Mouse (Mus musculus) myocyte (in vitro differentiated cells): ENCODE results near the gene Rapgef2. TPM values are rescaled to one million over a fixed set of nuclear protein-coding genes. Genes with fewer than 3 reads are reported as not detected.

Source experiments
- H3K27me3 ChIP-seq: one replicate; pipeline ENCODE4 v1.6.1; 2011; ENCODE audit not compliant: control insufficient read depth, insufficient read depth, insufficient read length
- H3K36me3 ChIP-seq: one replicate; pipeline ENCODE4 v1.6.1; 2011; ENCODE audit not compliant: control insufficient read depth, insufficient read depth
- H3K4me2 ChIP-seq: one replicate; pipeline ENCODE4 v1.6.1; 2011; ENCODE audit warnings: low read depth, control low read depth
- H3K4me3 ChIP-seq: one replicate; pipeline ENCODE4 v1.5.1; 2011; ENCODE audit warnings: mild to moderate bottlenecking, control low read depth, moderate library complexity
- H3K79me2 ChIP-seq: one replicate; pipeline ENCODE4 v1.6.1; 2011; ENCODE audit not compliant: control insufficient read depth, insufficient read depth
- H3ac ChIP-seq: one replicate; pipeline ENCODE4 v1.6.1; 2011; ENCODE audit not compliant: control insufficient read depth, insufficient read length
- CEBPB ChIP-seq: IDR thresholded peaks from 2 replicates; pipeline ENCODE4 v1.6.1; 2011; ENCODE audit warnings: mild to moderate bottlenecking, moderate library complexity; ENCODE audit not compliant: poor library complexity, insufficient read depth, severe bottlenecking
- E2F4 ChIP-seq: IDR thresholded peaks from one replicate; pipeline ENCODE4 v1.6.1; 2011; ENCODE audit warnings: mild to moderate bottlenecking, control low read depth, moderate library complexity; ENCODE audit not compliant: insufficient read depth
- MAX ChIP-seq: IDR thresholded peaks from one replicate; pipeline ENCODE4 v1.6.1; 2011; ENCODE audit warnings: low read depth, mild to moderate bottlenecking, control low read depth
- MYOD1 ChIP-seq, 3 experiments: IDR thresholded peaks; one replicate each; pipeline ENCODE4 v1.6.1; 2011; ENCODE audit warnings: control low read depth in 2 of 3, low read depth in 2 of 3, mild to moderate bottlenecking in 2 of 3, moderate library complexity in 1 of 3; ENCODE audit not compliant: insufficient read length in 2 of 3, control insufficient read depth in 1 of 3
- MYOG ChIP-seq, 3 experiments: IDR thresholded peaks; one replicate each; pipeline ENCODE4 v1.6.1; 2011; ENCODE audit warnings: control low read depth in 2 of 3, low read depth in 2 of 3, mild to moderate bottlenecking in 2 of 3; ENCODE audit not compliant: insufficient read length in 2 of 3, control insufficient read depth in 1 of 3, insufficient read depth in 1 of 3
- POLR2A ChIP-seq: IDR thresholded peaks from one replicate; pipeline ENCODE4 v1.6.1; 2011; ENCODE audit warnings: low read depth, mild to moderate bottlenecking, control low read depth, moderate library complexity; ENCODE audit not compliant: insufficient read length
- POLR2AphosphoS2 ChIP-seq: IDR thresholded peaks from one replicate; pipeline ENCODE4 v1.6.1; 2011; ENCODE audit warnings: low read depth, control low read depth; ENCODE audit not compliant: insufficient read length
- REST ChIP-seq: IDR thresholded peaks from one replicate; pipeline ENCODE4 v1.6.1; 2011; ENCODE audit warnings: mild to moderate bottlenecking, control low read depth, moderate library complexity; ENCODE audit not compliant: insufficient read depth, insufficient read length
- SRF ChIP-seq: IDR thresholded peaks from one replicate; pipeline ENCODE4 v1.6.1; 2011; ENCODE audit warnings: low read depth; ENCODE audit not compliant: control insufficient read depth, insufficient read length
- TCF12 ChIP-seq: IDR thresholded peaks from one replicate; pipeline ENCODE4 v1.6.1; 2011; ENCODE audit warnings: mild to moderate bottlenecking, control low read depth; ENCODE audit not compliant: poor library complexity, insufficient read depth, severe bottlenecking
- TCF3 ChIP-seq: IDR thresholded peaks from one replicate; pipeline ENCODE4 v1.6.1; 2011; ENCODE audit warnings: low read depth, control low read depth; ENCODE audit not compliant: insufficient read length
- USF1 ChIP-seq: IDR thresholded peaks from one replicate; pipeline ENCODE4 v1.6.1; 2011; ENCODE audit warnings: low read depth, mild to moderate bottlenecking, control low read depth, moderate library complexity
- polyA plus RNA-seq: library from polyadenylated mRNA; unstranded; fragments of >200 nt; fragmentation: generic; extraction: Trizol; gene quantifications from one replicate; pipeline ENCODE4 v1.2.1, GENCODE M21; 2012; ENCODE audit warnings: missing spikeins

Gene Rapgef2
- polyA plus RNA-seq, 1 experiment: 5.8 TPM

DNA sequence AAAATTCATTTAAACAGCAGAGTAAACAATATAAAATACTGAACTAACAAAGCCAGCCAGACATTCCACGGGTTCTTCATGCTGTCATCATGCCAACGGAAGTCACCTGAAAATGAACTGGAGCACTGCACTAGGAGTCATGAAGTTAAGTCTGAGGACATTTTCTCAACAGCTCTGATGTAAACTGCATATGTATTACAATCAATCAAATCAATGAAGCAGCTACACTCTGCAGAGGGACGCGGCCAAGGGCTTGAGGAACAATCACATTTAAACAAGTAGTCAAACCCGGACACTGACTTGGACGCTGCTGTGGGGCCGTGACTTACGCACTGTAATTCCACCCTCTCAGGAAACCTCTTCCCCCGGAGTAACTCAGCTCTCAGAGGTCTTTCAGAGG lies 82.1 kb downstream of the Rapgef2 start:
- H3K36me3 ChIP-seq: no peaks in the 10 kb centered on the region
- no peak overlapping the region for H3ac ChIP-seq
- H3K4me2 ChIP-seq: no peak overlapping the region
- no peak for TF ChIP-seq SRF
- no peak for TF ChIP-seq TCF3
- no peak for TF ChIP-seq POLR2AphosphoS2
- TF ChIP-seq USF1: no peak
- no peak for TF ChIP-seq TCF12
- TF ChIP-seq POLR2A: no peak
- no peak for TF ChIP-seq MYOG (IDR thresholded peaks at IDR 0.05; ENCODE audit: control insufficient read depth in 1 of 3, insufficient read depth in 1 of 3, insufficient read length in 2 of 3, low read depth in 2 of 3)
- no peak for TF ChIP-seq E2F4
- no peak for TF ChIP-seq MYOD1 (IDR thresholded peaks at IDR 0.05; ENCODE audit: control insufficient read depth in 1 of 3, insufficient read length in 2 of 3, low read depth in 2 of 3)
- no peak for TF ChIP-seq CEBPB
- TF ChIP-seq REST: no peak
- no peak for TF ChIP-seq MAX
- peaks cover 4% of the 10 kb centered on the region for H3K79me2 ChIP-seq
- no peak overlapping the region for H3K4me3 ChIP-seq
- no peaks in the 10 kb centered on the region for H3K27me3 ChIP-seq

DNA sequence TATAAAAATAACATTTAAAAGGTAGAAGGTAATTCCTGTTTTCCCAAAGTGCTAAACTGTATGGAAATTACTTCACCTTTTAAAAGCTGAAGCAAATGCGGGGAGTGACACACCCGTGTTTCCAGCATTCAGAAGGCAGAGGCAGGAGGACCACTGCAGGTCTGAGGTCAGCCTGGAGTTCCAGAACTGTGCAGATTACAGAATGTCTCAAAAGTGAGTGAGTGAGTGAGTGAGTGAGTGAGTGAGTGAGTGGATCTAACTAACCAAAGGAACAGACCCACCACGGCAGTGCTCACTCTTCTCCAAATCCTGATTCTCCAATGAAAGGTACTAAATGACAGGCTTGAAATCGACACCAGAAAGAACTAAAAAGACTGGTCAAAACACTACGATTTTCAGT lies 82.5 kb downstream of the Rapgef2 start:
- Histone ChIP-seq H3ac (no peak overlapping the region), H3K27me3 (no peaks in the 10 kb centered on the region), H3K79me2 (peaks cover 4% of the 10 kb centered on the region), H3K36me3 (no peaks in the 10 kb centered on the region), H3K4me2 (no peak overlapping the region), H3K4me3 (no peak overlapping the region)
- TF ChIP-seq REST (no peak), TCF12 (no peak), E2F4 (no peak), CEBPB (no peak)

DNA sequence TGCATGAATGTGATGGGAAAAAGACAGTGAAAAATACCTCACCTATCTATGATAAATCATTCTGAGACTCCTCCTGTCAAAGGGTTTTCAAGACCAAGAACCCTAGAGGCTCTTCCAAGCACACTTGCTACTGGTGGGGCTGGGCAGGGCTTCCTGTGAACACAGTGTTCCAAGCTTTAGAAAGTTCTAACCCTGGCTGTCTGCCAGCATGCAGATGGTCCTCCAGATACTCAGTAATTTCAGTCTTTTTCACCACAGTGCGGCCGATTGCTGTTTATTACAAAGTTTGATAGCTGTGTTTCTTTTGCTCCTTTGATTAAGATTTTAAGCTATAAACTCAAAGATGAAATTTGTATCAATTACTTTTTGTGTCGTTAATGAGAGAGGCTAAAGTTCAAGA lies 83.1 kb downstream of the Rapgef2 start:
- no peak overlapping the region for H3K4me3 ChIP-seq
- no peak overlapping the region for H3K4me2 ChIP-seq
- no peaks in the 10 kb centered on the region for H3K36me3 ChIP-seq
- no peak overlapping the region for H3ac ChIP-seq
- no peak for TF ChIP-seq TCF3
- no peak for TF ChIP-seq POLR2AphosphoS2
- peaks cover 4% of the 10 kb centered on the region for H3K79me2 ChIP-seq
- H3K27me3 ChIP-seq: no peaks in the 10 kb centered on the region

DNA sequence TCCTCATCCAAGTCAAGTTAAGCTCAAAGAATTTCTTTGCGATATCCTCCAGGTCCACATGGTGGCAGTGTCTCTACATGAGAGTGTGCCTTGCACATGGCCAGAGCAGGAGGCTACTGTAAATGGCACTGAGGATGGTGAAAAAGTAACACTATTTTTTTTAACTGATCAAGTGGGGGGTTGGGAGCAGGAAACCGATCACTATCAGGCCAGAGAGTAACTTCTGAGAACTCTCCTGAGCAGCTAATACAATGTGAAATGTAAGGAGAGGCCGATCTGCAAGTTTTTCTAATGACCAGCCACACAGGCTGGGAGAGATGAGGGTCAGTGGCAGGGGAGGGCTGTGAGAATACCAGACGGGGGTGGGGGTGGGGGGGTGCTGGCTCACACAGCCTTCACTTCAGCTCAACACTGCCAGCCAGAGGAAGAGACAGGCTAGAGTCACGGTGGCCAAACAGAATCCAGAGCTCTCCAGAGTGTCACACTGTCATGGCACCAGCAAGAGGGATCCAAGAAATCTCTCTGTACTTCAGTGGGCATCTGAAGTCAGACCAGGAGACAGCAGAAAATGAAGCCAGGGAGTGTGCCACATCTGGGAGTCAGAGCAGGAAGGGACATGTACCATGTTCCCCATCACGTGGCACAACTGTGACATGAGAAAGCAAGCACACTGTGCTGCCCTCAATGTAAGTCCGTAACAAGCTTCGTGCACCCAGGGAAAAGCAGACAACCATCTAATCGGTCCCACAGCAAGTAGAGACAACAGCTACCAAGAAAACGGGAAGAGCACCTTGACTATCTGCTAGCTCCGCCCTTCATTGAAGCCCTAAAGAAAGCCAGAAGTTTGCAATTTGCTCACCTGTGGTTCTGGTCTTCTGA lies 83.8 kb downstream of the Rapgef2 start:
- TF ChIP-seq MAX (no peak), POLR2A (no peak), REST (no peak), TCF12 (no peak), POLR2AphosphoS2 (no peak), MYOD1 (IDR thresholded peaks at IDR 0.05; ENCODE audit: control insufficient read depth in 1 of 3, insufficient read length in 2 of 3, low read depth in 2 of 3) (no peak), USF1 (no peak), CEBPB (no peak), E2F4 (no peak), SRF (no peak)
- H3K4me2 ChIP-seq: no peak overlapping the region

DNA sequence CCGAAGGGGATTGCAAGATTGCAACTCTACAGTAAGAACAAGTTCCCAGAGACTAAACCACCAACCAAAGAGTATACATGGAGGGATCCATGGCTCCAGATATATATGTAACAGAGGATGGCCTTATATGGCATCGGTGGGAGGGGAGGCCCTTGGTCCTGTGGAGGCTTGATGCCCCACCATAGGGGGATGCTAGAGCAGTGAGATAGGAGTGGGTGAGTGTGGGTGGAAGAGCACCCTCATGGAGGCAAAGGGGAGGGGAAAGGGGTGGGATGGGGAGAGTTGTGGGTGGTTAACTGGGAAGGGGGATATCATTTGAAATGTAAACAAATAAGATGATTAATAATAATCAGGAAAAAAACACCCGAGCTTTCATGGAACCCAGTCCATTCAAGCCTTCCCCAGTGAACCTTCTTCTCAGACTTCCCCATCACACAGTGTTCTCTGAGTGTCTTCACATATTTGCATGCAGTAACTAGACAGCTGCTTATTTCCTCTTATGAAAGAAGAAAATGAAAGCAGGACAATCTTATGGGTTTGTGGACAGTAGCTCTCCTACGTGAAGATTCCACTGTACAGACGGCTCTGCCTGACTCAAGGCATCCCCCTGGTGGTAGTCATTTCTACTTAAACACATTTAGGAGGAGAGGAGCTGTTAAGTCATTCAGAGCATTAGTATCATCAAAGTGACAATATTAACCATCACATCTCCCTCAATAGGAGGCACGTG lies 89.4 kb downstream of the Rapgef2 start:
- Histone ChIP-seq H3K79me2 (peaks cover 23% of the 10 kb centered on the region), H3K4me2 (peak overlapping the region; percentile 53), H3K27me3 (no peaks in the 10 kb centered on the region), H3ac (no peak overlapping the region), H3K4me3 (no peak overlapping the region), H3K36me3 (peaks cover 9% of the 10 kb centered on the region)
- TF ChIP-seq POLR2AphosphoS2 (no peak), E2F4 (no peak), CEBPB (no peak), MYOG (IDR thresholded peaks at IDR 0.05; ENCODE audit: control insufficient read depth in 1 of 3, insufficient read depth in 1 of 3, insufficient read length in 2 of 3, low read depth in 2 of 3) (no peak), TCF3 (no peak), MYOD1 (IDR thresholded peaks at IDR 0.05; ENCODE audit: control insufficient read depth in 1 of 3, insufficient read length in 2 of 3, low read depth in 2 of 3) (no peak), SRF (no peak), USF1 (no peak), POLR2A (no peak), MAX (no peak), REST (no peak), TCF12 (no peak)

More for the DNA sequence above, 83.8 kb downstream of the Rapgef2 start:
- no peaks in the 10 kb centered on the region for H3K36me3 ChIP-seq
- peaks cover 4% of the 10 kb centered on the region for H3K79me2 ChIP-seq
- H3ac ChIP-seq: no peak overlapping the region
- H3K27me3 ChIP-seq: no peaks in the 10 kb centered on the region
- H3K4me3 ChIP-seq: no peak overlapping the region
